Mouse (Mus musculus) embryonic facial prominence, embryonic 11.5 days (tissue): ENCODE measurements at regions not wholly inside any gene's neighbourhood (a gene's known extent, or its start where the extent isn't known, plus 50 kb on each side); places are given as distances from the start of the nearest gene placed in this dataset.

Experiments used
- ATAC-seq: fragments of 200-750 bp; cut with Nextera tagmentation; replicated peaks from 2 replicates; pipeline ENCODE4 v1.8.0; 2017; ENCODE audit warnings: low read depth; ENCODE audit not compliant: insufficient number of reproducible peaks, low FRiP score, low TSS enrichment
- DNase-seq: peaks from one replicate; pipeline ENCODE4 v3.0.0-alpha.2; 2015; ENCODE audit warnings: low spot score
- H3K27ac ChIP-seq: fragments of 300-500 bp; sonication (generic); replicated peaks from 2 replicates; pipeline ENCODE4 v1.5.1; 2014; ENCODE audit warnings: mild to moderate bottlenecking, low read depth, low read length, control low read depth
- H3K27me3 ChIP-seq: fragments of 300-500 bp; sonication (generic); 2 replicates; pipeline ENCODE4 v1.6.1; 2014; ENCODE audit warnings: mild to moderate bottlenecking, low read length, moderate library complexity, mixed read lengths; ENCODE audit not compliant: control insufficient read depth, insufficient read depth
- H3K36me3 ChIP-seq: fragments of 300-500 bp; sonication (generic); replicated peaks from 2 replicates; pipeline ENCODE4 v1.6.1; 2014; ENCODE audit warnings: low read depth, mild to moderate bottlenecking, low read length, moderate library complexity, mixed read lengths; ENCODE audit not compliant: control insufficient read depth, insufficient read depth
- H3K4me1 ChIP-seq: fragments of 300-500 bp; sonication (generic); 2 replicates; pipeline ENCODE4 v1.6.1; 2014; ENCODE audit warnings: low read length, mixed read lengths; ENCODE audit not compliant: control insufficient read depth, insufficient read depth
- H3K4me2 ChIP-seq: fragments of 300-500 bp; sonication (generic); 2 replicates; pipeline ENCODE4 v1.6.1; 2014; ENCODE audit warnings: low read depth, mild to moderate bottlenecking, control low read depth, low read length, moderate library complexity
- H3K4me3 ChIP-seq: fragments of 300-500 bp; sonication (generic); 2 replicates; pipeline ENCODE4 v1.5.1; 2014; ENCODE audit warnings: low read depth, low read length, control low read depth
- H3K9ac ChIP-seq: fragments of 300-500 bp; sonication (generic); replicated peaks from 2 replicates; pipeline ENCODE4 v1.6.1; 2014; ENCODE audit warnings: mild to moderate bottlenecking, control low read depth, low read length
- H3K9me3 ChIP-seq: fragments of 300-500 bp; sonication (generic); replicated peaks from 2 replicates; pipeline ENCODE4 v1.6.1; 2016; ENCODE audit warnings: mild to moderate bottlenecking, low read length, inconsistent platforms, mixed read lengths; ENCODE audit not compliant: control insufficient read depth
- WGBS: fragments of 180-500 bp; shearing (Covaris S2); extraction: QIAGEN DNeasy Blood & Tissue Kit; methylation state at CpG from one replicate; pipeline ENCODE4 v1.1.7; 2014; 5-methylcytosine and 5-hydroxymethylcytosine counted together

GRCm38 (mm10) chr12:38982423-38982822 lies 203.2 kb downstream of the Etv1 start:
- no peak overlapping the region for H3K27ac ChIP-seq
- no peak overlapping the region for H3K4me3 ChIP-seq
- ATAC-seq = no peak
- no peaks in the 10 kb centered on the region for H3K4me1 ChIP-seq
- no peaks in the 10 kb centered on the region for H3K36me3 ChIP-seq
- no peaks in the 10 kb centered on the region for H3K9me3 ChIP-seq
- H3K4me2 ChIP-seq = no peak overlapping the region
- no peak for DNase-seq
- no peaks in the 10 kb centered on the region for H3K27me3 ChIP-seq
- H3K9ac ChIP-seq = no peak overlapping the region

- Histone ChIP-seq H3K4me2 (no peak overlapping the region), H3K4me1 (no peaks in the 10 kb centered on the region), H3K27me3 (no peaks in the 10 kb centered on the region), H3K27ac (no peak overlapping the region), H3K4me3 (no peak overlapping the region), H3K9ac (no peak overlapping the region), H3K9me3 (no peaks in the 10 kb centered on the region), H3K36me3 (no peaks in the 10 kb centered on the region)
- ATAC-seq (no peak), DNase-seq (no peak)
- WGBS = 86% methylated on average over 2 of the region's 2 CpGs
Measured at GRCm38 (mm10) chr12:38985909-38986308, 206.7 kb downstream of the Etv1 start.

- H3K9me3 ChIP-seq = no peaks in the 10 kb centered on the region
- H3K27me3 ChIP-seq = no peaks in the 10 kb centered on the region
- H3K27ac ChIP-seq = no peak overlapping the region
- H3K36me3 ChIP-seq = no peaks in the 10 kb centered on the region
- WGBS = 70% methylated on average over 3 of the region's 3 CpGs
- H3K4me1 ChIP-seq = no peaks in the 10 kb centered on the region
- DNase-seq = no peak
- H3K4me2 ChIP-seq = no peak overlapping the region
- H3K9ac ChIP-seq = no peak overlapping the region
- ATAC-seq = no peak
- no peak overlapping the region for H3K4me3 ChIP-seq
Measured at GRCm38 (mm10) chr12:38986346-38986745, 207.2 kb downstream of the Etv1 start.

GRCm38 (mm10) chr12:38987277-38987676 lies 208.1 kb downstream of the Etv1 start:
- no peak overlapping the region for H3K4me2 ChIP-seq
- H3K9ac ChIP-seq = no peak overlapping the region
- no peaks in the 10 kb centered on the region for H3K9me3 ChIP-seq
- DNase-seq (no peak), ATAC-seq (no peak)
- H3K4me1 ChIP-seq = no peaks in the 10 kb centered on the region
- H3K27ac ChIP-seq = no peak overlapping the region
- H3K27me3 ChIP-seq = no peaks in the 10 kb centered on the region
- H3K36me3 ChIP-seq = no peaks in the 10 kb centered on the region
- H3K4me3 ChIP-seq = no peak overlapping the region

- 46% methylated on average over 4 of the region's 4 CpGs for WGBS
- H3K36me3 ChIP-seq = no peaks in the 10 kb centered on the region
- no peak overlapping the region for H3K4me2 ChIP-seq
- H3K27me3 ChIP-seq = no peaks in the 10 kb centered on the region
- DNase-seq (no peak), ATAC-seq (no peak)
- H3K4me3 ChIP-seq = no peak overlapping the region
- no peak overlapping the region for H3K9ac ChIP-seq
- no peaks in the 10 kb centered on the region for H3K9me3 ChIP-seq
- H3K4me1 ChIP-seq = no peaks in the 10 kb centered on the region
- no peak overlapping the region for H3K27ac ChIP-seq
Measured at GRCm38 (mm10) chr12:38987819-38988218, 208.6 kb downstream of the Etv1 start.

GRCm38 (mm10) chr12:39027179-39027578 lies 248.0 kb downstream of the Etv1 start:
- ATAC-seq = no peak
- 86% methylated on average over 2 of the region's 2 CpGs for WGBS

GRCm38 (mm10) chr12:39027948-39028347 lies 248.8 kb downstream of the Etv1 start:
- no peaks in the 10 kb centered on the region for H3K27me3 ChIP-seq
- H3K27ac ChIP-seq = no peak overlapping the region
- 81% methylated on average over 2 of the region's 2 CpGs for WGBS
- no peak overlapping the region for H3K4me3 ChIP-seq
- H3K4me2 ChIP-seq = no peak overlapping the region
- H3K9ac ChIP-seq = no peak overlapping the region
- H3K4me1 ChIP-seq = no peaks in the 10 kb centered on the region
- no peaks in the 10 kb centered on the region for H3K36me3 ChIP-seq
- no peaks in the 10 kb centered on the region for H3K9me3 ChIP-seq
- no peak for ATAC-seq
- no peak for DNase-seq

More at GRCm38 (mm10) chr12:39027179-39027578, 248.0 kb downstream of the Etv1 start:
- Histone ChIP-seq H3K9ac (no peak overlapping the region), H3K9me3 (no peaks in the 10 kb centered on the region), H3K4me1 (no peaks in the 10 kb centered on the region), H3K27ac (no peak overlapping the region), H3K4me3 (no peak overlapping the region), H3K36me3 (no peaks in the 10 kb centered on the region), H3K4me2 (no peak overlapping the region), H3K27me3 (no peaks in the 10 kb centered on the region)
- no peak for DNase-seq

GRCm38 (mm10) chr12:39033982-39034381 lies 254.8 kb downstream of the Etv1 start:
- no peak for DNase-seq
- Histone ChIP-seq H3K4me2 (no peak overlapping the region), H3K27ac (no peak overlapping the region), H3K27me3 (no peaks in the 10 kb centered on the region), H3K9ac (no peak overlapping the region), H3K36me3 (no peaks in the 10 kb centered on the region), H3K4me3 (no peak overlapping the region), H3K4me1 (no peaks in the 10 kb centered on the region), H3K9me3 (no peaks in the 10 kb centered on the region)
- ATAC-seq = no peak
- WGBS = 72% methylated on average over 3 of the region's 3 CpGs
